Mouse (Mus musculus) monocyte, adult 59 days (primary cell): ENCODE measurements around the gene 3110001I22Rik. TPM values are rescaled to one million over a fixed set of nuclear protein-coding genes. Genes with fewer than 3 reads are reported as not detected.

Experiments
- total RNA-seq, 2 experiments: library from RNA; stranded (reverse); gene quantifications; one replicate each; pipeline ENCODE4 v1.2.4; 2023

Gene 3110001I22Rik
- total RNA-seq, result 10 to 100 TPM; 19.6 to 19.8 TPM

DNA sequence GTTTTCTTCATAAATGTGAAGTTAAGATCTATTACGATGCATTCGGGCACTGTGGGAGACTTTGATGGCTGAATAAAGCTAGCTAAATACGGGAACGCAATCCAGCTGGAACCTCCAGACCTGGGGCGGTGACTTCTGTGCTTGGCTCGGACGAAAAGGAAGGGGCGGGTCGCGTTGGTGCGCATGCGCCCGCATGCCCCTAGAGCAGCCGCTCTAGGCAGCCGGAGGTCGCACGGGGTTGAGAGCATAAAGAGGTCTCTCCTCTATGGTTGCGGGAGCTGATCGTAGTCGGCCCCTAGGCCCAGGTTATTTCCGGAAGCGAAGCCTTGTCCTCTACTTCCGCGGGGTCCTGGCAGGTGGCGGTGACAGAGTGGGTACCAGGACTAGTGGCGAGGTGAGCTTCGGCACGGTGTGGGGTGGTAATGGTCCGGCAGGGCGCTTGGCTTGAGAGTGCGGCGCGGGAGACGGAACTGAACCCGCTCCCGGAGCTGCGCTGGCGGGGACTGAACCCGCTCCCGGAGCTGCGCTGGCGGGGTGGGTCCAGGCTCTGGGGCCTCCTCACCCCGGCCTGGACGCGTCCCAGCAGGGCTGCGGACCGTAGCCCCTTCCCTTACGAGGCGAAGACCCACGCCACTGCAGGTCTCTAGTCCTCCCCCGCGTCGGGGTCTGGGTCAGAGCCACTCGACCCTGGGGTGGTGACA lies at the start of gene 3110001I22Rik, which contains the start of gene Bfar:
TSS of gene 3110001I22Rik (plus strand) at position 245 of the 701 bp plus-strand sequence.
TSS of gene Bfar (plus strand) at position 174 of the 701 bp plus-strand sequence.

DNA sequence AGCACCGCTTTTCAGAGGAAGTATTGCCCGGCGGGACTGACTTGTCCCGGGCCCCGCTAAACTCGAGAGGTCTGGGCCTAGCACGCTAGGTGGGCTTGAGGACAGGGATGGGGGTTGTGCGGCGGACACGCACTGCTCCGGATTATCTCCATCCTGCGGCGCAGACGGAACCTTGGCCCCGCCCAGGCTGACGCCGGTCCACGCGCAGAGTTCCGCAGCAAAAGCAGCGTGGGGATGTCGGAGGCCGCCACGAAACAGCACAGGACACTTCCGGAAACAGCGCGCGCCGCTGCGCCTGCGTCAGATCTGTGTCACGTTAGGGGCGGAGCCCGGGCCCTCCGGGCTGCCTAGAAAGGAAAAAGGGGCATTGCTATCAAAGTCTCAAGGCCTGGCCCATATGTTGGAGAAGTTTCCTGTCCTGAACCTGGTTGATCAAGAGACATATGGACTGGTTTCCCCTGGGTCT lies 3.8 kb upstream of the 3110001I22Rik start, which contains the start of gene Parn:
TSS of gene Parn (minus strand) at position 293 of the 466 bp plus-strand sequence.

Other genes with a start within 250 kb of the 3110001I22Rik start
- gene Parn, start 3.8 kb upstream of the 3110001I22Rik start, total RNA-seq, result 10 to 100 TPM; 15.7 to 16.2 TPM
- gene Bfar, start 71 bp upstream of the 3110001I22Rik start, total RNA-seq, result 10 to 100 TPM; 56.9 to 59.4 TPM
- gene Pla2g10, start 59.1 kb downstream of the 3110001I22Rik start, total RNA-seq, result not detected
- gene Rrn3, start 108.8 kb downstream of the 3110001I22Rik start, total RNA-seq, result 10 to 100 TPM; 18.6 to 19.4 TPM
- 10 to 100 TPM; 52.1 to 53.9 TPM for gene Ntan1, start 146.9 kb downstream of the 3110001I22Rik start, total RNA-seq
- 10 to 100 TPM; 67.7 to 69.0 TPM for gene Pdxdc1, start 231.2 kb downstream of the 3110001I22Rik start, total RNA-seq
- 1 to 10 TPM in 1 of 2 experiments, under 1 TPM in 1; 0.76 to 1.8 TPM for gene Mpv17l, start 231.2 kb downstream of the 3110001I22Rik start, total RNA-seq